Mouse (Mus musculus): ENCODE results near the gene Naip6.
"Not testable (repeated sequence)": the region's sequence is repeated elsewhere in the genome, so short reads cannot be mapped to it uniquely, and the experiment has no call there.

DNA sequence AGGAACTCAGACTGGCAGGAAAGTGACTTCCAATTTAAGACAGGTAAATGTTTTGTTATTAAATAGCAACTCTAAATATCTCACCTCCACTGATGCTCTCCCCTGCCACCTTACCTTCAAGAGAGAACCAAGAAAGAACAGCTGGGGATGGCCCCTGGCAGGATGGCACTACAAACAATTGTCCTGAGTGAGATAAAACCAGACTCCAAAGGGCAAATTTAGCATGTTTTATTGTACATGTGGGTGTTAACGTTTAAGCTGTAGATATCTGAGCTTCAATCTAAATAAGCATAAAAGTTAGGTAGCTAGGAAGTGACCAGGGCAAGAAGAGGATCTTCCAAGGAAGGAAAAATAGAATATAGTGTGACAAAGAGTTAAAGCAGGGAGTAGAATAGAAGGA, 11.4 kb upstream of the Naip6 start:
- TF ChIP-seq CTCF (IDR thresholded peaks at IDR 0.05; ENCODE audit: low read depth, low read length); POLR2AphosphoS5 (IDR thresholded peaks at IDR 0.05; ENCODE audit: insufficient replicate concordance, low read depth, low read length); GATA1 (IDR thresholded peaks at IDR 0.05; ENCODE audit: borderline replicate concordance, low read length): not testable (repeated sequence)

Data from G1E (cell line).